Mouse (Mus musculus) retina, adult 2 months (tissue): Measurements from ENCODE around the gene Gm36028.

Experiments used
- DNase-seq: peaks from one replicate; pipeline ENCODE4 v3.0.0-alpha.2; 2012; ENCODE audit warnings: low read depth, low spot score

Gm36028 gene

GRCm38 (mm10) chr16:37860213-37860612, 733 bp downstream of the Gm36028 start:
- no peak for DNase-seq

DNA sequence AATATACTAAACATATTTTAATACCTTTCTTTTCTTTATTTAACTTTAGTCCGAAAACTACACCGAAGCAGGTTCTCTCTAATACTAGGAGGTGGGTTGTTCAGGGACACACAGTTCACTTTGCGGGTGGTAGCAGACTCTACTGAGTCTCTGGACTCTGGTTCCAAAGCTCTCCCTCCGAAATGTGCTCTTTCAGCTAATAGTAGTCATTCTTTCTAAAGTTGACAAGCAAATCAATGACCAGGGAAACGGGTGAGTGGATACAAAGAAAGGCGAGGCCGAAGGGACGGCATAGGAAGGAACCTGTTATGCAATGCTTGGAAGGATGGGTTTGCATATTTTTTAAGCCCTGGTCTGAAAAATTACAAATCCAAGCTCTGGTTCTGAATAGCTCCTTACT, 3.5 kb downstream of the Gm36028 start:
- DNase-seq, result no peak

- no peak for DNase-seq
Measured at GRCm38 (mm10) chr16:37856327-37856726, 4.6 kb downstream of the Gm36028 start.

- DNase-seq, result no peak
Measured at GRCm38 (mm10) chr16:37855583-37855982, 5.4 kb downstream of the Gm36028 start.

DNA sequence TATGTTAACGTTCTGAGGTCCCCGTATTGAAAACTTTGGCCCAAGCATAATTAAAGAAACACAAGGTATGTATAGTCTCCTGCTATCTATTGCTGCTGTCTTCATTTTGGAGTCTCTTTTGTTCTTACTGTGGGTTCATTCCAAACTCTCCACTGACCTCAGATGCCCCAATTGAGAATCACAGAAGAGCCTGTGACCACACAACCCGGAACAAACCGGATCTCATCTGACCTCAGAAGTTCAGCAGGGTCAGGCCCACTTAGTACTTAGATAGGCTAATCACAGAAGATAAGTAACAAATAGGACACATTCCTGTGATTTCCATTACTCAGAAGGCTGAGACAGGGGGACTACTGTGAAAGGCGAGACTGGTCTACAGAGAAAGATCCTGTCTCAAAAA, 6.4 kb downstream of the Gm36028 start:
- DNase-seq, result no peak

DNA sequence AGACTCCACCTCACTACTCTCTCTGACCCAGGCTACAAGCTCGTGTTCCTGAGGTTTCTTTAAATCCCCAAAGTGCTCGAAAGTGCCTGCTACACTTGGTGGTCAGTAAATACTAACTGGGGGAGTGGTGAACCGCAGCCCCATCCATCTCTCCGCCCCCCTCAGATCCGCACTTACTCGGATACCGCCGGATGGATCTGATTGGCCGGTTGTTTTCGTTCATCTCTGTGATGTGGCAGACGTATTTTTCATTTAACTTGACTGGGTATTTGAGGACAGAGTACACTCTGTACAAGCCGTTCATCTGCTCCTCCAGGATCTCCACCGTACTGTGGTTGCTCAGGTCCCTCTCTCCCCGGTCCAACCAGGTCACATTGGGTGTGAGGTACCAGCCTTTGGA, 6.9 kb downstream of the Gm36028 start:
- DNase-seq, result no peak

- DNase-seq, result no peak
Measured at GRCm38 (mm10) chr16:37853279-37853678, 7.7 kb downstream of the Gm36028 start.

- DNase-seq, result no peak
Measured at GRCm38 (mm10) chr16:37851366-37851765, 9.6 kb downstream of the Gm36028 start.

DNA sequence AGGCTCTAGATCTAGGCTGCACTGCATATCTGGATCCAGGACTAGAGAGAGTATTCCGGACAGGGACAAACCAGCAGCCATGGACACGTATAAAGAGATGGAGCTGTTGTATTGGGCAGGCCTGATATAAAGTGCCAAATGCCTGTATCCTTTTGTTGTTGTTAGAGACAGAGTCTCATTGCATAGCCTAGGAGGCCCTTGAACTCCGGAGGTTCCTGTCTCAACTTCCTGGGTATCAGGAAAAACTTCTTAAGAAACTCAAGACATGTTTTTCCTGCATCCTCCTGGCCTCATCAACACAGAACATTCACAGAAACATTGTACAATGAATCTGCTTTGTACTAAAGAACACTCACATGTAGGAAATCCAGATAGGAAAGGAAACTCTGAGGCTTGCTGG, 13.9 kb downstream of the Gm36028 start:
- no peak for DNase-seq

DNA sequence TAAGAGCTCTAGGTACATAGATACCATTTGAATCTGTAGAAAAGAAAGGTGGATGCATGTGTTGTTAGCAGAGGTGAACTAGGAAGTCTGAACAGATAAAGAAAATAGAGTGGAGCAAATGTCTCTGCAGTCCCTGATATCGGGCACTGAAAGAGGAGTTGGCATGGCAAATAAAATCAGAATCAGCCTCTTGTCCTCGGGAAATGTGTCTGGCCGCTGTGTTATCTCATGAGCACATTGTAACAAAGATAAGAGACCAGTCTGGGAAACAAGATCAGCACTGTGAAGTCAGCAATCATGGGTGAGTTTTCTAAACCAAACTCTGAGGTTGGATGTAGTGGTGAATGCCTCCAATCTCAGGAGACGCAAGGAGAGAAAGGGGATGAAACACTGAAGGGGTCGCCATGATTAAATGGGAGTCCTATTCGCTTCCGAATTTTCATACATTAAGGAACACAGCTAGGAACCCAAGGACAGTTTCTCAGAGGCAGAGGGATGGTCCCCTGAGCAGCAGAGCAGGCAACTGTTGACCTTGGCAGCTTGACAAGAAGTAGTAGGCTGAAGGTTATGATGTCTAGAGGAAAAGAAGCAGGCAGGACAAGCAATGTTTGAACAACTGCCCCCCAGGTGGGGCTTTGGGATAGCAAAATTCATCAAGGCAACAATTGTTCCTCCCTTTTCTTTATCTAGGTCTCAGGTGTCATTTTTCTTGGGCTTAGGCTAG, 15.6 kb downstream of the Gm36028 start:
- DNase-seq, result no peak

DNA sequence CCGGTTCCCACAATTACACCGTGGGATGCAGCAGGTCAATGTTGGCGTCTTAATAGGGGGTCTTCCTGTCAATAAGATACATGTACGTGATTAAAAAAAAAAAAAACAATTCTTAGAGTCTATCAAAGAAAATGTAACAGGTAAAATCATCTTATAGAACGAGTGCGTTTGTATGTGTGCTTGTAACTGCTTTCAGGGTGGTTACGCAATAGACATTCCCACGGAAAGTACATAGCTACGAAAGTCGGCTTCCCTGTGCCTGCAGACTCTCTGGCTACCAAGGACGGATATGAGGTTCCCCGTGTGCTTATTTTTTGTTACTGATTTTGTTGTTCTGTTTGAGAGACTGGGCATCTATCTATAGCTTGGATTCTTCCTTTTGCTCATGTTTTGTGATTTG, 17.2 kb downstream of the Gm36028 start:
- DNase-seq, result no peak

GRCm38 (mm10) chr16:37842439-37842838, 18.5 kb downstream of the Gm36028 start:
- no peak for DNase-seq

DNA sequence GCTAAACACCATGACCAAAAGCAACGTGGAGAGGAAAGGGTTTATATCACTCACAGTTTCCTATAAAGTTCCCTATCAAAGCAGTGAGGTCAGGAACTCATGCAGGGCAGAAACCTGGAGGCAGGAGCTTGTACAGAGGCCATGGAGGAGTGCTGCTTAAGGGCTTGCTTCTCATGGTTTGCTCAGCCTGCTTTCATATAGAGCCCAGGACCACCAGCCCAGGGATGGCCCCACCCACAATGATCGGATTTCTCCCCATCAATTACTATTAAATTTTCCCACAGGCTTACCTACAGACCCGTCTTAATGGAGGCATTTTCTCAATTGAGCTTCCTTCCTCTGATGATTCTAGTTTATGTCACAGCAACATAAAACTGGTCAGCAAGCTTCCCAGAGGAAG, 23.4 kb downstream of the Gm36028 start:
- DNase-seq, result no peak

GRCm38 (mm10) chr16:37831041-37831440, 29.9 kb downstream of the Gm36028 start:
- no peak for DNase-seq

GRCm38 (mm10) chr16:37826286-37826685, 34.7 kb downstream of the Gm36028 start:
- DNase-seq, result no peak

DNA sequence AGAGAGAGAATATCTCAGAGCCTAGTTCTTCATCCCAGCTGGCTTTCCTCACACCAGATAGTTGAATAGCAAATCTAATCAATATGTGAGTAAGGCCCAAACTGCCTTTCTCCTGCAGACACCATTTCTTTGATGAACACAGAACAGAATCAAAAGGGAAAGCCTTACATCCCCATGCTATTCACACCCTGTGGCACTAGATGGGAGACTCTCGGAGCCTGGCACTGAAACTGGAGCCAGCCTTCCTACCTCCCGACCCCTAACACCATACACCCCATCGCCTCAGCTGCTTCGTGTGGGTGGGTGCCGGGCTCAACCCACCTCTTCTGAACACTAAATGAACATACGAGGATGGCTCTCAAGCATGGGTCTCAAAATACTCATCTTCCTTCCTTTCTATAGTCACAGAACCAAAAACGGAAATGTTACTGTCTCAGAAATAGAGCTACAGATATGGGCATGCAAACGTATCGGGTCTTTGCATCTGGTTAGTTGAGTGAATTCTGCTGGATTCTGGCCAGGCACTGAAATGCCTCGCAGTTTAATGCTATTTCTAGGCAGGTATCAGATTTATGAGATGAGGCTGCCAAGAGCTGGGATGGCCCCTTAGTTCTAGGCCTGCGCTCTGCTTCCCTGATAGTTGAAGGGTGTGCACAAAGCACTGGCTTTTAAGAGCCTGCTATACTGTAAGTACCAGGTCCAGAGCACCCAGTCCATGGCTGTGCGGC, 36.0 kb downstream of the Gm36028 start:
- DNase-seq, result no peak

- no peak for DNase-seq
Measured at GRCm38 (mm10) chr16:37823949-37824348, 37.0 kb downstream of the Gm36028 start.

- no peak for DNase-seq
Measured at GRCm38 (mm10) chr16:37817986-37818385, 43.0 kb downstream of the Gm36028 start.

GRCm38 (mm10) chr16:37814383-37814971, 46.5 kb downstream of the Gm36028 start:
- DNase-seq, result peak; percentile 29

DNA sequence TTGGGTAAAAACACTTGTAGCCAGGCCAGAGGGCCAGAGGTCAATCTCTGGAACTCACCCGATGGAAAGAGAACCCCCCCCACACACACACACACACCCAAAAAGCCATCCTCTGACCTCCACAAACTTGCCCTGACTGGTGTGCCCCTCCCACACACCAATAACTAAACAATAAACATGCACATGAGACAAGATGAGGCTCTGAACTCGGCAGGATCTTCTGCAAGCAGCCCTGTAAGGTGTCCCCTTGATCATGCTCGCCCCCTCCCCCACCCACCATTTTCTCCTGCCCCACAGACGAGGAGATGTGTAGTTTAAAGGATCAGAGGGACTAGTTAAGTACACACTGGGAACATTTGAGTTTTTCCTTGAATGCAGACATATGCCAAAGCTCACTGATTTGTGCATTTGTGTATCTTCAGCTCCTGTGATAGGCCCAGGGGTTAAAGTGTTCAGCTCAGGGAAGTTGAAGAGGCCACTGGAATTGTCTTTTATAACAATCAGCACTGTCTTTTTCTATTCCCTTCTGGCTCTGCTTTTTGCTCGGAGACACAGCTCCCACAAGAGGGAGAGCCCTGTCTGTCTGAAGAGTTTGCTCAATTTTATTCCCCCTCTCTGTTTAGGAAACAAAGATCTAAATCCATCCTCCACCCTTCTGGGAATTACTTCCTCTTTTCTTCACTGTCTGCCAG, 47.1 kb downstream of the Gm36028 start:
- no peak for DNase-seq

DNA sequence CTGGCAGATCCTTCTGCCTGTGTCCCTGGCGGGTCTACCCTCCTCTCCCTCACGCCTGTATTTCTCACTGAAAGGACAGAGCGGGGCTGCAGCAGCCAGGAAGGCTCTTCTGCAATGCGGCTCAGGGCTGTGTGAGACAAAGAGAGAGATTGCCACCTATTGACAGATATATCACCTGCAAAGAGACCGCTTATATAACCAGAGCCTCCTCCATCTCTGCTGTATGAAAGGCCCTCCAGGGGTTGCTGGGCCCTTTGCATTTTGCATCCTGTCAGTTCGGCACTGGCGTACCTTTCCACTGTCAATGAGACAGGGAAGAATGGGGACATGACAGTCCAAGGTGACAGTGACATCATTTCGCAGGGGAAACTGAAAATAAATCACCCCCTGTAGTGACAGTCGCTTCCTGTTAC, 48.5 kb downstream of the Gm36028 start:
- DNase-seq, result peak; percentile 44

DNA sequence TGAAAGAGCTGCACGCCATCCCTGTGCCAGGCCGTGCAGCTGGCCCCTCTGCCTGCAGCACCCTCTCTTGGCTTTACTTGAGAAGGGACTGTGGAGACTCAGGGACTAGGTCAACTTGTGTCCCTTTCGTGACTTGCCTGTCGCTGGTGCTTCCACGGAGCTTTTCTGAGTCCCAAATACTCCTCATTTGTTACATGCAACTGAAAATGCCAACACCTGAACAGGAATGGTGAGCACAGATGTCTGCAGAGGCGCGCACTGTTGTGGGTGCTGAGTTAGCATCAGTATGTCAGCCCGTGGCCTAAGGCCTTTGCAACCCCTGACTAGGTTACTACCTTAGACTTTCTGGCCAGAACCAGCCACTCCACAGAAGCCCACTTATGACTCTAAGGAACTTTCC, 49.1 kb downstream of the Gm36028 start:
- no peak for DNase-seq
